ENCODE assay signal across 10 mouse cellular contexts in the genomic region with DNA sequence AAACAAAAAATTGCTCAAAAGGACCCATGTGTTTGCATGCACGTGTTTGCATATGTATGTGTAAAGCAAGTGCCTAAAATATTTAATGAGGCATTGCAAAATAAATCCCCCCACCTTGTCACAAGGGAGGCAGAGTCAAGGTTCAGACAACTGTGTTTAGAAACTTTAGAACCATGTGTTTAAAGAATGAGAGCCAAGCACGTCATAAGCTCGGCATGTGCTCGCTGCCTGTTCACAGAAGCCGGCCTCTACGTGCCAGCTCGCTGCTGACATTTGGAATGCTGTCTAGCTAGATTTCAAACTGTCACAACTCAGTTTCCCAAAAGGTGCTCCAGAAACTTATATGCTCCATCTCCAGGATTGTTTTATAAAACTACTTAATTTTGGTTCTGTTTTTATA. TPM values are rescaled to one million over a fixed set of nuclear protein-coding genes. Genes with fewer than 3 reads are reported as not detected.
DNase-seq lines count a peak whose midpoint lies in the region; ATAC-seq and TF ChIP-seq lines count a peak whose summit lies in the region.
"Had no signal": no experiment of that assay in that cellular context is flagged by ENCODE, and none has a peak within 500 bp of the region (broad histone marks: within the 10 kb centered on the region; RNA-seq: fewer than 3 reads in every experiment).

No protein-coding gene starts in this region.

- peak; percentile 15 for DNase-seq in kidney, adult 11 months
- peak; percentile 48 for DNase-seq in embryonic facial prominence, embryonic 11.5 days (ENCODE audit: low spot score)
- peak; percentile 84 for DNase-seq in heart, postnatal 0 days (ENCODE audit: low spot score)
- DNase-seq in lung, postnatal 0 days (ENCODE audit: low spot score): peak; percentile 89
- no peak for DNase-seq in frontal cortex, postnatal 36 days (ENCODE audit: low spot score in 2 of 2)
- no peak for DNase-seq in frontal cortex, adult 2 months (ENCODE audit: extremely low spot score in 1 of 2, low spot score in 1 of 2)
- DNase-seq: cerebellum, adult 8-10 months; liver, embryonic 13.5 days had no signal

- TF ChIP-seq CTCF in heart, postnatal 0 days (IDR thresholded peaks at IDR 0.05; ENCODE audit: low read depth): no peak
- TF ChIP-seq CTCF in lung, postnatal 0 days (IDR thresholded peaks at IDR 0.05): no peak

- no peaks in the 10 kb centered on the region for H3K9me3 ChIP-seq in kidney, embryonic 14.5 days (ENCODE audit: control insufficient read depth, low read length)
- H3K9me3 ChIP-seq in embryonic facial prominence, embryonic 11.5 days (replicated peaks; ENCODE audit: control insufficient read depth, low read length): no peaks in the 10 kb centered on the region
- H3K9me3 ChIP-seq in heart, postnatal 0 days (replicated peaks; ENCODE audit: control insufficient read depth, low read length): 0 out of 2 replicates have a peak, but pooled peaks cover 3% of the 10 kb centered on the region
- H3K9me3 ChIP-seq in lung, postnatal 0 days (ENCODE audit: low read length): no peaks in the 10 kb centered on the region
- H3K9me3 ChIP-seq in midbrain, embryonic 13.5 days: no peaks in the 10 kb centered on the region
- H3K9me3 ChIP-seq: liver, embryonic 13.5 days had no signal

- ATAC-seq in kidney, embryonic 14.5 days (ENCODE audit: low FRiP score, low TSS enrichment): no peak
- no peak for ATAC-seq in embryonic facial prominence, embryonic 11.5 days (replicated peaks; ENCODE audit: insufficient number of reproducible peaks, low FRiP score, low TSS enrichment, low read depth)
- peak; percentile 90 for ATAC-seq in heart, postnatal 0 days (ENCODE audit: insufficient read depth, low read depth)
- ATAC-seq in lung, postnatal 0 days: peak; percentile 84
- ATAC-seq in midbrain, embryonic 13.5 days: no peak

- H3K27ac ChIP-seq in kidney, embryonic 14.5 days (ENCODE audit: low read depth, low read length): no peak overlapping the region
- no peak overlapping the region for H3K27ac ChIP-seq in embryonic facial prominence, embryonic 11.5 days (replicated peaks; ENCODE audit: low read depth, low read length)
- H3K27ac ChIP-seq in heart, postnatal 0 days (ENCODE audit: low read depth): peak overlapping the region; percentile 83
- H3K27ac ChIP-seq in lung, postnatal 0 days (ENCODE audit: low read length): no peak overlapping the region
- no peak overlapping the region for H3K27ac ChIP-seq in midbrain, embryonic 13.5 days
- H3K27ac ChIP-seq: liver, embryonic 13.5 days had no signal

- H3K4me1 ChIP-seq in kidney, embryonic 14.5 days (ENCODE audit: control insufficient read depth, insufficient read depth, low read length): no peaks in the 10 kb centered on the region
- H3K4me1 ChIP-seq in embryonic facial prominence, embryonic 11.5 days (ENCODE audit: control insufficient read depth, insufficient read depth, low read length): no peaks in the 10 kb centered on the region
- peaks cover 16% of the 10 kb centered on the region for H3K4me1 ChIP-seq in heart, postnatal 0 days (ENCODE audit: control insufficient read depth, insufficient read depth)
- H3K4me1 ChIP-seq in lung, postnatal 0 days (ENCODE audit: insufficient read depth, low read depth, low read length): peaks cover 14% of the 10 kb centered on the region; the same call in 1 of the 2 replicates
- H3K4me1 ChIP-seq in midbrain, embryonic 13.5 days (replicated peaks): no peaks in the 10 kb centered on the region

- no peak overlapping the region for H3K4me3 ChIP-seq in kidney, embryonic 14.5 days (ENCODE audit: low read length)
- H3K4me3 ChIP-seq in embryonic facial prominence, embryonic 11.5 days (ENCODE audit: low read depth, low read length): no peak overlapping the region
- no peak overlapping the region for H3K4me3 ChIP-seq in heart, postnatal 0 days (ENCODE audit: low read depth, low read length)
- no peak overlapping the region for H3K4me3 ChIP-seq in lung, postnatal 0 days (ENCODE audit: low read depth, low read length)
- H3K4me3 ChIP-seq in midbrain, embryonic 13.5 days (replicated peaks): no peak overlapping the region
- H3K4me3 ChIP-seq: liver, embryonic 13.5 days had no signal

- H3K27me3 ChIP-seq in kidney, embryonic 14.5 days (ENCODE audit: control insufficient read depth, insufficient read depth, low read length): no peaks in the 10 kb centered on the region
- H3K27me3 ChIP-seq in embryonic facial prominence, embryonic 11.5 days (ENCODE audit: control insufficient read depth, insufficient read depth, low read length): no peaks in the 10 kb centered on the region
- no peaks in the 10 kb centered on the region for H3K27me3 ChIP-seq in heart, postnatal 0 days (ENCODE audit: control insufficient read depth, insufficient read depth, low read length)
- H3K27me3 ChIP-seq in lung, postnatal 0 days (replicated peaks; ENCODE audit: insufficient read depth, low read length): no peaks in the 10 kb centered on the region
- no peaks in the 10 kb centered on the region for H3K27me3 ChIP-seq in midbrain, embryonic 13.5 days
- H3K27me3 ChIP-seq: liver, embryonic 13.5 days had no signal

- H3K4me2 ChIP-seq in kidney, embryonic 14.5 days (replicated peaks; ENCODE audit: low read depth, low read length): no peak overlapping the region
- H3K4me2 ChIP-seq in embryonic facial prominence, embryonic 11.5 days (ENCODE audit: low read depth, low read length): no peak overlapping the region
- no peak overlapping the region for H3K4me2 ChIP-seq in heart, postnatal 0 days (ENCODE audit: low read depth, low read length)
- H3K4me2 ChIP-seq in lung, postnatal 0 days (replicated peaks; ENCODE audit: low read depth, low read length): no peak overlapping the region
- H3K4me2 ChIP-seq in midbrain, embryonic 13.5 days (replicated peaks): no peak overlapping the region
- H3K4me2 ChIP-seq: liver, embryonic 13.5 days had no signal

- H3K36me3 ChIP-seq in kidney, embryonic 14.5 days (ENCODE audit: control insufficient read depth, insufficient read depth, low read length): no peaks in the 10 kb centered on the region
- H3K36me3 ChIP-seq in embryonic facial prominence, embryonic 11.5 days (replicated peaks; ENCODE audit: control insufficient read depth, insufficient read depth, low read depth, low read length): no peaks in the 10 kb centered on the region
- no peaks in the 10 kb centered on the region for H3K36me3 ChIP-seq in heart, postnatal 0 days (replicated peaks; ENCODE audit: control insufficient read depth, insufficient read depth, low read length)
- no peaks in the 10 kb centered on the region for H3K36me3 ChIP-seq in lung, postnatal 0 days (ENCODE audit: insufficient read depth, low read length)
- H3K36me3 ChIP-seq in midbrain, embryonic 13.5 days: no peaks in the 10 kb centered on the region
- H3K36me3 ChIP-seq: liver, embryonic 13.5 days had no signal

- peak; percentile 62; the same call in 1 of the 2 replicates for TF ChIP-seq EP300 in heart, postnatal 0 days (IDR thresholded peaks at IDR 0.05; ENCODE audit: low read depth)
- TF ChIP-seq EP300 in lung, postnatal 0 days (IDR thresholded peaks at IDR 0.05): no peak; the same call in 1 of the 2 replicates

- WGBS in kidney, embryonic 14.5 days: 46% methylated on average over 7 of the region's 7 CpGs
- WGBS in embryonic facial prominence, embryonic 11.5 days: 52% methylated on average over 7 of the region's 7 CpGs
- 16% methylated on average over 7 of the region's 7 CpGs for WGBS in heart, postnatal 0 days
- WGBS in lung, postnatal 0 days: 11% methylated on average over 7 of the region's 7 CpGs
- WGBS in midbrain, embryonic 13.5 days: 74% methylated on average over 7 of the region's 7 CpGs

- H3K9ac ChIP-seq in kidney, embryonic 14.5 days (ENCODE audit: low read depth, low read length): no peak overlapping the region
- no peak overlapping the region for H3K9ac ChIP-seq in embryonic facial prominence, embryonic 11.5 days (replicated peaks; ENCODE audit: low read length)
- no peak overlapping the region for H3K9ac ChIP-seq in heart, postnatal 0 days (replicated peaks; ENCODE audit: low read depth, low read length)
- H3K9ac ChIP-seq in lung, postnatal 0 days (replicated peaks; ENCODE audit: low read depth): no peak overlapping the region
- no peak overlapping the region for H3K9ac ChIP-seq in midbrain, embryonic 13.5 days (replicated peaks)
- H3K9ac ChIP-seq: liver, embryonic 13.5 days had no signal

RNA-seq across cellular contexts. Expression of a gene that starts 27.5 kb away (rescaled TPM):
- 68.9 and 71.1 TPM in 2 replicates for polyA plus RNA-seq in kidney, embryonic 14.5 days (2014; fragmentation: Nextera tagmentation; extraction: Ambion mirVana)
- 70.6 and 76.1 TPM in 2 replicates for polyA plus RNA-seq in embryonic facial prominence, embryonic 11.5 days (2014; fragmentation: Nextera tagmentation; extraction: Ambion mirVana)
- total RNA-seq in heart, postnatal 0 days (2014; rRNA removed; ENCODE audit: low replicate concordance): 121 and 126 TPM in 2 replicates
- polyA plus RNA-seq in heart, postnatal 0 days (2015; fragmentation: Nextera tagmentation; extraction: Ambion mirVana): 178 and 187 TPM in 2 replicates
- 76.4 and 92.6 TPM in 2 replicates for polyA plus RNA-seq in lung, postnatal 0 days (2015; fragmentation: Nextera tagmentation; extraction: Ambion mirVana)
- polyA plus RNA-seq in midbrain, embryonic 13.5 days (2015; fragmentation: Nextera tagmentation; extraction: Ambion mirVana): 59.1 and 61.2 TPM in 2 replicates
- polyA plus RNA-seq in frontal cortex, adult 2 months (2012; rRNA removed): 53.8 and 57.0 TPM in 2 replicates

Comparison
In these comparisons a context has a peak if more than half of its experiments do, and no peak if none do; other contexts are left out.
1. DNase-seq: peak in kidney, adult 11 months (single experiment), embryonic facial prominence, embryonic 11.5 days (single experiment), heart, postnatal 0 days (single experiment) and lung, postnatal 0 days (single experiment); none in frontal cortex, postnatal 36 days (0 of 2) and frontal cortex, adult 2 months (0 of 2).
2. ATAC-seq: peak in heart, postnatal 0 days (single experiment) and lung, postnatal 0 days (single experiment); none in kidney, embryonic 14.5 days (single experiment), embryonic facial prominence, embryonic 11.5 days (single experiment) and midbrain, embryonic 13.5 days (single experiment).